Mouse (Mus musculus): ENCODE measurements around the gene Kcnip2. TPM values are rescaled to one million over a fixed set of nuclear protein-coding genes. Genes with fewer than 3 reads are reported as not detected.
A peak's percentile ranks its signal among the peaks of the same experiment; 100 is the strongest.
"Not testable (repeated sequence)": the region's sequence is repeated elsewhere in the genome, so short reads cannot be mapped to it uniquely, and the experiment has no call there.

Kcnip2 gene
- polyA plus RNA-seq, 1 experiment from 2014 or later = 3.9 TPM

GRCm38 (mm10) chr19:45815170-45815569, 691 bp downstream of the Kcnip2 start:
- ATAC-seq (ENCODE audit: low FRiP score, low TSS enrichment) (peak; percentile 7; the same call in 1 of the 2 replicates), DNase-seq (no peak)
- Histone ChIP-seq H3K4me2 (ENCODE audit: low read length) (peak overlapping the region; percentile 88), H3K4me3 (replicated peaks; ENCODE audit: low read depth, low read length) (peak overlapping the region; percentile 39), H3K27ac (replicated peaks; ENCODE audit: low read depth, low read length) (no peak overlapping the region), H3K9ac (replicated peaks; ENCODE audit: low read length) (peak overlapping the region; percentile 53), H3K27me3 (ENCODE audit: control insufficient read depth, insufficient read depth, low read length) (no peaks in the 10 kb centered on the region), H3K4me1 (ENCODE audit: control insufficient read depth, insufficient read depth, low read length) (peaks cover 30% of the 10 kb centered on the region), H3K36me3 (ENCODE audit: control insufficient read depth, insufficient read depth, low read length) (peaks cover 10% of the 10 kb centered on the region; the same call in 1 of the 2 replicates), H3K9me3 (ENCODE audit: control insufficient read depth, low read length) (no peaks in the 10 kb centered on the region)
- 61% methylated on average over 10 of the region's 10 CpGs for WGBS

- 19% methylated on average over 9 of the region's 12 CpGs for WGBS
- DNase-seq = no peak
- peaks cover 6% of the 10 kb centered on the region; the same call in 1 of the 2 replicates for H3K36me3 ChIP-seq (ENCODE audit: control insufficient read depth, insufficient read depth, low read length)
- ATAC-seq (ENCODE audit: low FRiP score, low TSS enrichment) = no peak
- no peaks in the 10 kb centered on the region for H3K27me3 ChIP-seq (ENCODE audit: control insufficient read depth, insufficient read depth, low read length)
- peaks cover 30% of the 10 kb centered on the region for H3K4me1 ChIP-seq (ENCODE audit: control insufficient read depth, insufficient read depth, low read length)
- H3K4me3 ChIP-seq (replicated peaks; ENCODE audit: low read depth, low read length) = no peak overlapping the region
- no peak overlapping the region for H3K27ac ChIP-seq (replicated peaks; ENCODE audit: low read depth, low read length)
- no peaks in the 10 kb centered on the region for H3K9me3 ChIP-seq (ENCODE audit: control insufficient read depth, low read length)
- peak overlapping the region; percentile 15; the same call in 1 of the 2 replicates for H3K4me2 ChIP-seq (ENCODE audit: low read length)
- H3K9ac ChIP-seq (replicated peaks; ENCODE audit: low read length) = no peak overlapping the region
These were observed 2.1 kb downstream of the Kcnip2 start for GRCm38 (mm10) chr19:45813801-45814200.

- Histone ChIP-seq H3K9me3 (ENCODE audit: control insufficient read depth, low read length) (no peaks in the 10 kb centered on the region), H3K27ac (replicated peaks; ENCODE audit: low read depth, low read length) (no peak overlapping the region), H3K4me3 (replicated peaks; ENCODE audit: low read depth, low read length) (no peak overlapping the region), H3K4me1 (ENCODE audit: control insufficient read depth, insufficient read depth, low read length) (peaks cover 30% of the 10 kb centered on the region), H3K36me3 (ENCODE audit: control insufficient read depth, insufficient read depth, low read length) (peaks cover under 1% of the 10 kb centered on the region; the same call in 1 of the 2 replicates), H3K27me3 (ENCODE audit: control insufficient read depth, insufficient read depth, low read length) (no peaks in the 10 kb centered on the region), H3K4me2 (ENCODE audit: low read length) (peak overlapping the region; percentile 15; the same call in 1 of the 2 replicates), H3K9ac (replicated peaks; ENCODE audit: low read length) (no peak overlapping the region)
- 6% methylated on average over 11 of the region's 11 CpGs for WGBS
- ATAC-seq (ENCODE audit: low FRiP score, low TSS enrichment) (no peak), DNase-seq (peak; percentile 90)
These were observed 2.6 kb downstream of the Kcnip2 start for GRCm38 (mm10) chr19:45813263-45813662.

GRCm38 (mm10) chr19:45812673-45813252, 3.1 kb downstream of the Kcnip2 start:
- ATAC-seq (ENCODE audit: low FRiP score, low TSS enrichment) = no peak
- H3K4me1 ChIP-seq (ENCODE audit: control insufficient read depth, insufficient read depth, low read length) = peaks cover 30% of the 10 kb centered on the region
- peak overlapping the region; percentile 34; the same call in 1 of the 2 replicates for H3K9ac ChIP-seq (replicated peaks; ENCODE audit: low read length)
- no peaks in the 10 kb centered on the region for H3K36me3 ChIP-seq (ENCODE audit: control insufficient read depth, insufficient read depth, low read length)
- no peaks in the 10 kb centered on the region for H3K27me3 ChIP-seq (ENCODE audit: control insufficient read depth, insufficient read depth, low read length)
- DNase-seq = peak; percentile 73
- no peak overlapping the region for H3K27ac ChIP-seq (replicated peaks; ENCODE audit: low read depth, low read length)
- peak overlapping the region; percentile 30 for H3K4me3 ChIP-seq (replicated peaks; ENCODE audit: low read depth, low read length)
- peak overlapping the region; percentile 64 for H3K4me2 ChIP-seq (ENCODE audit: low read length)
- no peaks in the 10 kb centered on the region for H3K9me3 ChIP-seq (ENCODE audit: control insufficient read depth, low read length)
- 15% methylated on average over 8 of the region's 8 CpGs for WGBS

GRCm38 (mm10) chr19:45812115-45812514, 3.7 kb downstream of the Kcnip2 start:
- peak overlapping the region; percentile 34 for H3K9ac ChIP-seq (replicated peaks; ENCODE audit: low read length)
- H3K27ac ChIP-seq (replicated peaks; ENCODE audit: low read depth, low read length) = no peak overlapping the region
- ATAC-seq (ENCODE audit: low FRiP score, low TSS enrichment) (0 out of 2 replicates have a peak, but pooled peaks have one; percentile 35), DNase-seq (peak; percentile 67)
- WGBS = 2% methylated on average over 16 of the region's 16 CpGs
- peak overlapping the region; percentile 64 for H3K4me2 ChIP-seq (ENCODE audit: low read length)
- H3K4me3 ChIP-seq (replicated peaks; ENCODE audit: low read depth, low read length) = peak overlapping the region; percentile 30
- no peaks in the 10 kb centered on the region for H3K27me3 ChIP-seq (ENCODE audit: control insufficient read depth, insufficient read depth, low read length)
- no peaks in the 10 kb centered on the region for H3K36me3 ChIP-seq (ENCODE audit: control insufficient read depth, insufficient read depth, low read length)
- peaks cover 30% of the 10 kb centered on the region for H3K4me1 ChIP-seq (ENCODE audit: control insufficient read depth, insufficient read depth, low read length)
- H3K9me3 ChIP-seq (ENCODE audit: control insufficient read depth, low read length) = no peaks in the 10 kb centered on the region

GRCm38 (mm10) chr19:45811028-45811674, 4.7 kb downstream of the Kcnip2 start:
- peaks cover 27% of the 10 kb centered on the region for H3K4me1 ChIP-seq (ENCODE audit: control insufficient read depth, insufficient read depth, low read length)
- H3K4me3 ChIP-seq (replicated peaks; ENCODE audit: low read depth, low read length) = no peak overlapping the region
- H3K27me3 ChIP-seq (ENCODE audit: control insufficient read depth, insufficient read depth, low read length) = no peaks in the 10 kb centered on the region
- H3K9me3 ChIP-seq (ENCODE audit: control insufficient read depth, low read length) = no peaks in the 10 kb centered on the region
- ATAC-seq (ENCODE audit: low FRiP score, low TSS enrichment) (no peak), DNase-seq (no peak)
- H3K27ac ChIP-seq (replicated peaks; ENCODE audit: low read depth, low read length) = no peak overlapping the region
- H3K9ac ChIP-seq (replicated peaks; ENCODE audit: low read length) = no peak overlapping the region
- no peak overlapping the region for H3K4me2 ChIP-seq (ENCODE audit: low read length)
- H3K36me3 ChIP-seq (ENCODE audit: control insufficient read depth, insufficient read depth, low read length) = no peaks in the 10 kb centered on the region
- WGBS = 68% methylated on average over 12 of the region's 12 CpGs

GRCm38 (mm10) chr19:45807732-45808131, 8.1 kb downstream of the Kcnip2 start:
- no peaks in the 10 kb centered on the region for H3K27me3 ChIP-seq (ENCODE audit: control insufficient read depth, insufficient read depth, low read length)
- H3K4me1 ChIP-seq (ENCODE audit: control insufficient read depth, insufficient read depth, low read length) = peaks cover 10% of the 10 kb centered on the region
- no peaks in the 10 kb centered on the region for H3K36me3 ChIP-seq (ENCODE audit: control insufficient read depth, insufficient read depth, low read length)
- DNase-seq = no peak
- H3K4me2 ChIP-seq (ENCODE audit: low read length) = no peak overlapping the region
- no peak overlapping the region for H3K4me3 ChIP-seq (replicated peaks; ENCODE audit: low read depth, low read length)
- H3K27ac ChIP-seq (replicated peaks; ENCODE audit: low read depth, low read length) = no peak overlapping the region
- 94% methylated on average over 4 of the region's 4 CpGs for WGBS
- H3K9ac ChIP-seq (replicated peaks; ENCODE audit: low read length) = no peak overlapping the region
- ATAC-seq (ENCODE audit: low FRiP score, low TSS enrichment) = no peak
- no peaks in the 10 kb centered on the region for H3K9me3 ChIP-seq (ENCODE audit: control insufficient read depth, low read length)

GRCm38 (mm10) chr19:45805817-45806216, 10.0 kb downstream of the Kcnip2 start:
- H3K27ac ChIP-seq (replicated peaks; ENCODE audit: low read depth, low read length); ATAC-seq (ENCODE audit: low FRiP score, low TSS enrichment); H3K27me3 ChIP-seq (ENCODE audit: control insufficient read depth, insufficient read depth, low read length); DNase-seq; H3K4me3 ChIP-seq (replicated peaks; ENCODE audit: low read depth, low read length); H3K36me3 ChIP-seq (ENCODE audit: control insufficient read depth, insufficient read depth, low read length); H3K4me2 ChIP-seq (ENCODE audit: low read length); H3K9ac ChIP-seq (replicated peaks; ENCODE audit: low read length); H3K9me3 ChIP-seq (ENCODE audit: control insufficient read depth, low read length); H3K4me1 ChIP-seq (ENCODE audit: control insufficient read depth, insufficient read depth, low read length): not testable (repeated sequence)
- 95% methylated on average over 6 of the region's 6 CpGs for WGBS

Measured in midbrain, embryonic 14.5 days (tissue).